Mouse (Mus musculus): ENCODE data around the gene Slc35b3. TPM values are rescaled to one million over a fixed set of nuclear protein-coding genes. Genes with fewer than 3 reads are reported as not detected.

Gene Slc35b3
- polyA plus RNA-seq, 1 experiment from 2014 or later: 19.1 TPM

- Histone ChIP-seq H3K36me3 (replicated peaks; ENCODE audit: insufficient read depth, low read length) (no peaks in the 10 kb centered on the region), H3K4me1 (ENCODE audit: insufficient read depth) (no peaks in the 10 kb centered on the region), H3K9me3 (ENCODE audit: low read length) (no peaks in the 10 kb centered on the region), H3K27me3 (ENCODE audit: insufficient read depth, low read length) (no peaks in the 10 kb centered on the region), H3K9ac (replicated peaks) (no peak overlapping the region), H3K4me2 (ENCODE audit: low read depth, low read length) (no peak overlapping the region), H3K4me3 (ENCODE audit: low read depth, low read length) (no peak overlapping the region), H3K27ac (ENCODE audit: low read depth) (no peak overlapping the region)
- 83% methylated on average over 1 of the region's 1 CpGs for WGBS (ENCODE audit: insufficient replicate concordance)
- TF ChIP-seq CTCF (IDR thresholded peaks at IDR 0.05; ENCODE audit: low read depth) (no peak), EP300 (IDR thresholded peaks at IDR 0.05; ENCODE audit: low read depth) (no peak)
- ATAC-seq (no peak), DNase-seq (no peak)
These were observed 6.8 kb upstream of the Slc35b3 start for GRCm38 (mm10) chr13:38967518-38967917.

GRCm38 (mm10) chr13:38966922-38967448, 6.3 kb upstream of the Slc35b3 start:
- Histone ChIP-seq H3K9me3 (ENCODE audit: low read length) (no peaks in the 10 kb centered on the region), H3K27ac (ENCODE audit: low read depth) (no peak overlapping the region), H3K36me3 (replicated peaks; ENCODE audit: insufficient read depth, low read length) (no peaks in the 10 kb centered on the region), H3K9ac (replicated peaks) (no peak overlapping the region), H3K4me1 (ENCODE audit: insufficient read depth) (no peaks in the 10 kb centered on the region), H3K27me3 (ENCODE audit: insufficient read depth, low read length) (no peaks in the 10 kb centered on the region), H3K4me3 (ENCODE audit: low read depth, low read length) (no peak overlapping the region), H3K4me2 (ENCODE audit: low read depth, low read length) (no peak overlapping the region)
- no peak for TF ChIP-seq EP300 (IDR thresholded peaks at IDR 0.05; ENCODE audit: low read depth)
- TF ChIP-seq CTCF (IDR thresholded peaks at IDR 0.05; ENCODE audit: low read depth): no peak; the same call in 1 of the 2 replicates
- no peak for ATAC-seq
- no peak for DNase-seq
- 76% methylated on average over 2 of the region's 2 CpGs for WGBS (ENCODE audit: insufficient replicate concordance)

DNA sequence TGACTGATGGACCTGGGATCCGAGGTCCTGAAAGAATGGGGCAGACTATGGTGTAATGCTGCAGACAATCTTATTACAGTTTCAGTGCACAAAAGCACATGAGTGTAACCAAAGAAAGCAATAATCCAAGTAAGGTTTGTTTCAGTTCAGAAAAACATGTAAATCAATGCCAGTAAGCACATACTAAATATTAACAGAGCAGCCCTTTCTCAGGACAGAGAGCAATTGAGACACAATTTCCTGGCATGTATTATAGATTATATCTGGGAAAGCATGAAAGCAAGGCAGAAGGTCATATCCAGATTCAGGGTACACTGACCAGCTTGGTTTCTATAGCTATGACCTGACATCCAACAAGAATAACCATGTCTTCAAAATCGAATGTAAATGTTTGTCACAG, 2.1 kb upstream of the Slc35b3 start:
- peaks cover 16% of the 10 kb centered on the region for H3K4me1 ChIP-seq (ENCODE audit: insufficient read depth)
- no peak; the same call in 1 of the 2 replicates for ATAC-seq
- H3K9ac ChIP-seq (replicated peaks): no peak overlapping the region
- H3K27ac ChIP-seq (ENCODE audit: low read depth): no peak overlapping the region
- H3K36me3 ChIP-seq (replicated peaks; ENCODE audit: insufficient read depth, low read length): no peaks in the 10 kb centered on the region
- no peaks in the 10 kb centered on the region for H3K27me3 ChIP-seq (ENCODE audit: insufficient read depth, low read length)
- WGBS (ENCODE audit: insufficient replicate concordance): 55% methylated on average over 2 of the region's 2 CpGs
- DNase-seq: no peak
- H3K9me3 ChIP-seq (ENCODE audit: low read length): no peaks in the 10 kb centered on the region
- no peak overlapping the region for H3K4me2 ChIP-seq (ENCODE audit: low read depth, low read length)
- H3K4me3 ChIP-seq (ENCODE audit: low read depth, low read length): no peak overlapping the region
- TF ChIP-seq EP300 (IDR thresholded peaks at IDR 0.05; ENCODE audit: low read depth) (no peak), CTCF (IDR thresholded peaks at IDR 0.05; ENCODE audit: low read depth) (no peak)

GRCm38 (mm10) chr13:38958037-38958436, 2.6 kb downstream of the Slc35b3 start:
- Histone ChIP-seq H3K9ac (replicated peaks) (no peak overlapping the region), H3K9me3 (ENCODE audit: low read length) (no peaks in the 10 kb centered on the region), H3K4me1 (ENCODE audit: insufficient read depth) (peaks cover 22% of the 10 kb centered on the region), H3K27me3 (ENCODE audit: insufficient read depth, low read length) (no peaks in the 10 kb centered on the region), H3K36me3 (replicated peaks; ENCODE audit: insufficient read depth, low read length) (peaks cover 17% of the 10 kb centered on the region), H3K27ac (ENCODE audit: low read depth) (peak overlapping the region; percentile 34; the same call in 1 of the 2 replicates), H3K4me3 (ENCODE audit: low read depth, low read length) (0 out of 2 replicates have a peak overlapping the region, but pooled peaks have one; percentile 11), H3K4me2 (ENCODE audit: low read depth, low read length) (peak overlapping the region; percentile 31)
- DNase-seq (peak; percentile 7), ATAC-seq (no peak)
- TF ChIP-seq EP300 (IDR thresholded peaks at IDR 0.05; ENCODE audit: low read depth) (peak; percentile 42; the same call in 1 of the 2 replicates), CTCF (IDR thresholded peaks at IDR 0.05; ENCODE audit: low read depth) (no peak)
- WGBS (ENCODE audit: insufficient replicate concordance): 61% methylated on average over 5 of the region's 5 CpGs

DNA sequence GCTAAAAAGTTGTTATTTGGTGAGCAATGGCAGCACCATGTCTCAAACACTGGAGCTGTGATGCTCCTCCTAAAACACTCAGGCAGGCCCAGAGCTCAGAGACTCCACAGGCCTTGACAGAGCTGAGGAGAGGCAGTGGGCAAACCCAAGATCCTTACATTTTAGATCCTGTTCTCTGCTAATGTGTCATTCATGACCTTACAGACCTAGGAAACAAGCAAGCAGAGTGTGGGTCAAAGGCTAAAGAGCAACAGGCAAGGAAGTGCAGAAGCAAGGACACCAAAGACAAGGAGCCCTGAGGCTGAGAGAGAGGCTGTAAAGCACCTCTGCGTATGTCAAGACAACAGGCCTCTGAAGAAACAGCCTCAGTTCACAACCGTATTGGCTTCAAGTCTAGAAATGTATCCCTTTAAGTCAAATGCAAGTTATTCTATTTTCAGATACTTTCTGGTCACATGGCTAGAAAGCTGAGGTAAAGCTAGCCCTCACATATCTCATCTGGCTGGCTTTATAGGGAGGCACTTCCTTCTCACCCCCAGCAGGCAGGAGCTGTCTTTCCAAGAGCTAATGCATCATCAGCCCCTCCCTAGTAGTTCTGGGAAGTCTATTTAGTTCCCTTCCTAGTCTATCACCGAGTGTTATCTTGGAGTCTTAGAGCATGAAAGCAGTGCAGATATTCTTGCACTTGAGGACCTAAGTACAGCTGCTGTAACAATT, 14.2 kb downstream of the Slc35b3 start:
- H3K4me2 ChIP-seq (ENCODE audit: low read depth, low read length): no peak overlapping the region
- H3K27me3 ChIP-seq (ENCODE audit: insufficient read depth, low read length): no peaks in the 10 kb centered on the region
- no peaks in the 10 kb centered on the region for H3K9me3 ChIP-seq (ENCODE audit: low read length)
- no peaks in the 10 kb centered on the region for H3K4me1 ChIP-seq (ENCODE audit: insufficient read depth)
- H3K36me3 ChIP-seq (replicated peaks; ENCODE audit: insufficient read depth, low read length): peaks cover 49% of the 10 kb centered on the region
- H3K9ac ChIP-seq (replicated peaks): no peak overlapping the region
- H3K27ac ChIP-seq (ENCODE audit: low read depth): no peak overlapping the region
- ATAC-seq (no peak), DNase-seq (no peak)
- H3K4me3 ChIP-seq (ENCODE audit: low read depth, low read length): no peak overlapping the region
- WGBS (ENCODE audit: insufficient replicate concordance): 66% methylated on average over 3 of the region's 3 CpGs
- no peak for TF ChIP-seq CTCF (IDR thresholded peaks at IDR 0.05; ENCODE audit: low read depth)
- TF ChIP-seq EP300 (IDR thresholded peaks at IDR 0.05; ENCODE audit: low read depth): no peak

DNA sequence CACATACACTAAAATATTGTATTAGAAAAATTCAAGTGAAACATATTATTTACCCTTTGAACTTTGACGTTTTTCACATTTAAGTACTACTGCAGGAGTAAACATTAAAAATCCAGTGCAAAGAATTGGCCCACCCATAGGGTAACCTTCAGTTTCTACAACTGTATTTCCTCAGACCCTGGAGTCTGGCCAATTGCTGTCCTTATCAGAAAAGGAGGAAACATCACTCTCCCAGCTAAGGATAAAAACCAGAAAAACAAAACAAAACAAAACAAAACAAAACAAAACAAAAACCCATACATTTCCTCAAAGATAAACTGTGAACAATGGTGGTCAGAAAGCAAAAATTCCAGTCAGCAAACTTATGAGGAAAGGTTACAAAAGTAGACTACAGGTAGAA, 14.9 kb downstream of the Slc35b3 start:
- Histone ChIP-seq H3K4me3 (ENCODE audit: low read depth, low read length) (no peak overlapping the region), H3K4me1 (ENCODE audit: insufficient read depth) (no peaks in the 10 kb centered on the region), H3K36me3 (replicated peaks; ENCODE audit: insufficient read depth, low read length) (peaks cover 55% of the 10 kb centered on the region), H3K9ac (replicated peaks) (no peak overlapping the region), H3K9me3 (ENCODE audit: low read length) (no peaks in the 10 kb centered on the region), H3K4me2 (ENCODE audit: low read depth, low read length) (no peak overlapping the region), H3K27me3 (ENCODE audit: insufficient read depth, low read length) (no peaks in the 10 kb centered on the region), H3K27ac (ENCODE audit: low read depth) (no peak overlapping the region; the same call in 1 of the 2 replicates)
- no peak for ATAC-seq
- peak; percentile 11 for DNase-seq
- WGBS (ENCODE audit: insufficient replicate concordance): 48% methylated on average over 1 of the region's 1 CpGs
- TF ChIP-seq EP300 (IDR thresholded peaks at IDR 0.05; ENCODE audit: low read depth): 0 out of 2 replicates have a peak, but pooled peaks have one; percentile 8
- no peak for TF ChIP-seq CTCF (IDR thresholded peaks at IDR 0.05; ENCODE audit: low read depth)

Data from liver, postnatal 0 days (tissue).